Mouse (Mus musculus) bone marrow macrophage, adult 2 months (primary cell): ENCODE results near the gene Rgs2.

Experiments
- CTCF ChIP-seq: IDR thresholded peaks from 2 replicates; pipeline ENCODE4 v1.5.1; 2012; ENCODE audit warnings: low read depth, mild to moderate bottlenecking, low read length, moderate library complexity
- POLR2A ChIP-seq: IDR thresholded peaks from 2 replicates; pipeline ENCODE4 v1.6.1; 2012; ENCODE audit warnings: mild to moderate bottlenecking, low read depth, low read length, borderline replicate concordance

- TF ChIP-seq CTCF (no peak), POLR2A (no peak)
Measured at GRCm38 (mm10) chr1:143992528-143992927, 11.4 kb downstream of the Rgs2 start.
